Mouse (Mus musculus): ENCODE results near the gene 4930442H23Rik.
"Not testable (repeated sequence)": the region's sequence is repeated elsewhere in the genome, so short reads cannot be mapped to it uniquely, and the experiment has no call there.

The 4930442H23Rik gene

DNA sequence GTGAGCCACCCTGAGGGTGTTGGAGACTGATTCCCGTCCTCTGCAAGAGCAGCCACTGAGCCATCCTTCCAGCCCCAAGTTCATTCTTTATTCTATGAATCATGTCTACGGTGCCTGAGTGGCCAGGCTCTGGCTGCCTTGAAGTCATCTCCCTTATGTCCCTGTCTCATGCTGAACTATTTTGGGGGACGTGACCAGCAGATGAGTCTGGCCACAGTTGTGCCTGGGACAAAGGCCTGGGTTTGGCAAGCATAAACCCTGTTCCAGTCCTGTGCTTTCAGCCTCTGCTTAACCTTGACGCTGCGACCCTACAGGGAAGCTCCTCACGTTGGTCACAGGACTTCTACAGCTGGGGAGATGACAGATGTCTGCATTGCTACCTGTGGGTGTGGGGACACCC, 13.7 kb upstream of the 4930442H23Rik start:
- no peak for DNase-seq (ENCODE audit: low read depth)

DNA sequence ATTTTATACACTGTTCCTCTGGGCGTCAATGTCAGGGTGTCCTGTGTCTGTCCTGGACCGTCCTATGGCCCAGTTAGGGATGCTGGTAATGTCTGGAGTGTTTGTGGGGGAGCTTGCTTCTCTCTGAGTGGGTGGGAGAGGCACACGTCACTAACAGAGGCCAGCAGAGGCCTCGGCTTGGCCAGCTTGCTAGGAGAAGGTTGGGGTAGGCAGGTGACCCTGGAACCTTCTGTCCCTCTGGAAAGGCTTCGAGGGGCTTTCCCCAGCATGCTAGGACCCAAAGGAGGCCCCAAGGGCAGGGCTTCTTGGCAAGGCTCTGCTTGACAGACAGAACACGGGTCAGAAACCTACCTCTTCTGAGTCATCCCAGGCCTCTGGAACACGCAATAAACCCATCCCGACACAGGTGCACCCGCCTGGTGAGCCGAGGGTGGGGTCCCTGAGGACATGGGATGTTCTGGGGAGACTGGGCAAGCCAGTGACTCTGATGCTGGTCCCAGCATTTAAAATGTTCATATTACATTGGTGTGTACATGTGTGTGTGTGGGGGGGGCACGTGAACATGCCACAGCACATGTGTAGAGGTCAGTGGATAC, 12.9 kb upstream of the 4930442H23Rik start:
- DNase-seq (ENCODE audit: low read depth): no peak

DNA sequence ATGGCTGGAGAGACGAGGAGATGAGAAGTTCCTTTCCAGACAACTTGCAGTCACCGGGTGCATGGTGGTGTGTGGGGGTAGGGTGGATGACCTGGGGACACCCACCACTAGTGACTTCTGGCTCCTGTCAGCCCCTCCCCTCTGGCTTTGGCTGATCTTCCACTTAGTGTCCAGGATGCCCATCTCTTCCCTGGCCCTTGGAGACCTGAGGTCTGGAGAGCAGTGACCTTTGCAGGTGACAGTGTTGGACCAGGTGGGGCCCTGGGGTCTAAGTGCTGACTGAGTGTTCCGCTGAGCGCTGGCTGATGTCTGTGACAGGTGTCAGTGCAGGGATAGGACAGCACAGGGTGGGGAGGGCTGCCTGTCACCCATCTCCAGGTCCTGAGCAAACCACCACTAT, 11.7 kb upstream of the 4930442H23Rik start:
- no peak for DNase-seq (ENCODE audit: low read depth)

DNA sequence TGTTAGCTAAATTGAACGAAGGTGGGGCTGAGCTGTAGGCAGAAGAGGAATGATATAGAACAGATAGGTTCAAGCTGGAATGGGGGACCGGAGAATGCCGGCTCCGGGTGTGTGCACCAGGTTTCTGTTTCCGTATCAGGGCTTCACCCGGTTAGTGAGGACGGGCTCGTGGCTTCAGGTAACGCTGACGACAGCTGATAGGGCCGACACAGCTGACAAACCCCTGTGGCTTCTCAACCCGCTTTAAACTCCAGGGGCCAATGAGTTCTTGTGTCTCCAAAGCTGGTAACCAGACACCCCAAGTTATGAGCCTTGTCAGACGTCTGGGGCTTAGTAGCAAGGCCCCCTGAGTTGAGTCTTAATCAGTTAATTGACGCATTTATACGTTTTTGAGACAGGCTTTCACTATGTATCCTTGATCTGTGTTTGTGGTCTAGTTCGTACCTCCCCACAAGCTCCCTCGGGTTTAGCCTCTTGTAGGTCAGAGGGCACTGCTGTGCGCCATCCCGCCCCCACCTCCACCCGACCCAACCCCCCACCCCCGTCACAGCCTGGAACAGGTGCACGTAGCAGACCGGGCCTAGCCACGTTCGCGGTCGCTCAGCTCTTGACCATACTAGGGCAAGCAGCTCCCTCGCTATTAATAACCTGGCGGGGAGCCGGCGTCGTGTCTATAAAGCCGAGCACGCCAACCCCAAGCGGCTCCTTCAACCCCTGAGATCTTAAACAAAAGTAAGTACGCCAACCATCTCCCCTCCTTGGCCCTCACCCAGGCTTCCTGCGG, 10.5 kb upstream of the 4930442H23Rik start:
- no peak for DNase-seq (ENCODE audit: low read depth)

- no peak for DNase-seq (ENCODE audit: low read depth)
Measured at GRCm38 (mm10) chr10:81192968-81193501, 9.4 kb upstream of the 4930442H23Rik start.

GRCm38 (mm10) chr10:81192270-81192967, 8.8 kb upstream of the 4930442H23Rik start:
- peak; percentile 67 for DNase-seq (ENCODE audit: low read depth)

- no peak for DNase-seq (ENCODE audit: low read depth)
Measured at GRCm38 (mm10) chr10:81191342-81191982, 7.8 kb upstream of the 4930442H23Rik start.

DNA sequence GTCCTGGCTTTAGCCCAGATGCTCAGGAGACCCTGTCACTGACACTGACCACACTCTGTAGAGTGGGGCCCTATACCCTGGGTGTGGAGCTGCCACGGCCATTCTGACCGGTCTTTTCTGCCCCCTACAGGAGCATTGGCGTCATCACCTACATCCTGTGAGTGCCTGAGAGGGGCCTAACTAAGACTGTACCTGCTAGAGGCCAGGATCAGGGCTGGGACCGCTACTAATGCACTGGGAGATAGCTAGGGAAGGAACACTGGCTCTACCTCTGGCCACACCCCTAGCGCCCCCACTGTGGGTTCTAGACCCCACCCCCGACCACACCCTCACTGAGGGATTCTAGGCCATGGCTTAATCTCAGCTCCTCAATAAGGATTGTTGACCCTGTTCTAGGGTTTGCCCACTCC, 7.3 kb upstream of the 4930442H23Rik start:
- DNase-seq (ENCODE audit: low read depth): no peak

- DNase-seq (ENCODE audit: low read depth): peak; percentile 40
Measured at GRCm38 (mm10) chr10:81190236-81190911, 6.7 kb upstream of the 4930442H23Rik start.

DNA sequence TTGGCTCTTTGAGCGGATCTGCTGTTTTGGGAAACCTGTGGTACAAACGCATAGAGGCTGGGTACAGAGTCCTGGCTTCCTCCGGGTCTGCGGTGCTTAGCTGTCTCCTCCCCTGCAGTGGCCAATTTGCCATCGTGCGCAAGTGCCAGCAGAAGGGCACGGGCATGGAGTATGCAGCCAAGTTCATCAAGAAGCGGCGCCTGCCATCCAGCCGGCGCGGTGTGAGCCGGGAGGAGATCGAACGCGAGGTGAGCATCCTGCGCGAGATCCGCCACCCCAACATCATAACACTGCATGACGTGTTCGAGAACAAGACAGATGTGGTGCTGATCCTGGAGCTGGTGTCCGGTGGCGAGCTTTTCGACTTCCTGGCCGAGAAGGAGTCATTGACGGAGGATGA, 6.2 kb upstream of the 4930442H23Rik start:
- DNase-seq (ENCODE audit: low read depth): no peak

GRCm38 (mm10) chr10:81187161-81187560, 3.5 kb upstream of the 4930442H23Rik start:
- no peak for DNase-seq (ENCODE audit: low read depth)

- peak; percentile 63 for DNase-seq (ENCODE audit: low read depth)
Measured at GRCm38 (mm10) chr10:81184765-81185164, 1.1 kb upstream of the 4930442H23Rik start.

- DNase-seq (ENCODE audit: low read depth): peak; percentile 100
Measured at GRCm38 (mm10) chr10:81182336-81183333, 1.0 kb downstream of the 4930442H23Rik start, which contains the start of gene Dapk3. Gene Dapk3 (plus strand): TSS chr10:81183005.

DNA sequence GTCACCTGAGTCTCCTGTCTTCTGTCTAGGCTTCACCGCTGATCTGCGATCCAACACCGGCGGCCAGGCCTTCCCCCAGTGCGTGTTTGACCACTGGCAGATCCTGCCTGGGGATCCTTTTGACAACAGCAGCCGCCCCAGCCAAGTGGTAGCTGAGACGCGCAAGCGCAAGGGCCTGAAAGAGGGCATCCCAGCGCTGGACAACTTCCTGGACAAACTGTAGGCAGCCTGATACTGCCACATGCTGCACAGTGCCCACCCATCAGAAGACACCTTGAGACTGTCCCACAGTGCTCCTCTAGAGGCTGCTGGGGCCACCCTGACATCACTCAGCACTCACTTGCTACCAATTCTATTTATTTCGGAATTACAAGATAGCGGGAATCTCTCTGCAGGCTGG, 1.8 kb downstream of the 4930442H23Rik start:
- not testable (repeated sequence) for DNase-seq (ENCODE audit: low read depth)

- DNase-seq (ENCODE audit: low read depth): no peak
Measured at GRCm38 (mm10) chr10:81180946-81181345, 2.7 kb downstream of the 4930442H23Rik start.

GRCm38 (mm10) chr10:81179451-81180342, 4.0 kb downstream of the 4930442H23Rik start:
- peak; percentile 42 for DNase-seq (ENCODE audit: low read depth)

GRCm38 (mm10) chr10:81178927-81179326, 4.7 kb downstream of the 4930442H23Rik start:
- DNase-seq (ENCODE audit: low read depth): no peak

GRCm38 (mm10) chr10:81177958-81178712, 5.5 kb downstream of the 4930442H23Rik start:
- DNase-seq (ENCODE audit: low read depth): no peak

Measured in NIH3T3 (cell line).